ENCODE assay signal across 8 mouse cellular contexts in genomic region chr2:167765072-167765800, GRCm38 (mm10).
A peak's percentile ranks its signal among the peaks of the same experiment; 100 is the strongest.
DNase-seq lines count a peak whose midpoint lies in the region; ATAC-seq and TF ChIP-seq lines count a peak whose summit lies in the region.

No protein-coding gene starts in this region.

- ATAC-seq in limb, embryonic 12.5 days (ENCODE audit: insufficient number of reproducible peaks, insufficient read depth, low FRiP score, low TSS enrichment, low read depth): peak; percentile 8; the same call in 1 of the 2 replicates
- ATAC-seq in midbrain, embryonic 11.5 days (ENCODE audit: low FRiP score): peak; percentile 33; the same call in 1 of the 2 replicates
- peak; percentile 75; the same call in 1 of the 2 replicates for ATAC-seq in stomach, embryonic 16.5 days (ENCODE audit: insufficient read depth, low FRiP score)

- H3K27me3 ChIP-seq in embryonic facial prominence, embryonic 10.5 days (replicated peaks; ENCODE audit: low read depth, poor library complexity, severe bottlenecking): no peaks in the 10 kb centered on the region
- H3K27me3 ChIP-seq in kidney, adult 2 months (replicated peaks; ENCODE audit: control insufficient read depth, insufficient read depth, low read length): no peaks in the 10 kb centered on the region
- no peaks in the 10 kb centered on the region for H3K27me3 ChIP-seq in limb, embryonic 12.5 days
- H3K27me3 ChIP-seq in midbrain, embryonic 11.5 days (ENCODE audit: control insufficient read depth, insufficient read depth, low read length): no peaks in the 10 kb centered on the region
- no peaks in the 10 kb centered on the region for H3K27me3 ChIP-seq in stomach, embryonic 16.5 days (ENCODE audit: control insufficient read depth, insufficient read depth, low read length)

- H3K36me3 ChIP-seq in embryonic facial prominence, embryonic 10.5 days (replicated peaks): no peaks in the 10 kb centered on the region
- H3K36me3 ChIP-seq in kidney, adult 2 months (ENCODE audit: control insufficient read depth, insufficient read depth, low read length): no peaks in the 10 kb centered on the region
- H3K36me3 ChIP-seq in limb, embryonic 12.5 days: no peaks in the 10 kb centered on the region
- no peaks in the 10 kb centered on the region for H3K36me3 ChIP-seq in midbrain, embryonic 11.5 days (ENCODE audit: control insufficient read depth, insufficient read depth, low read length)
- no peaks in the 10 kb centered on the region for H3K36me3 ChIP-seq in stomach, embryonic 16.5 days (ENCODE audit: control insufficient read depth, insufficient read depth, low read length)

- H3K4me1 ChIP-seq in embryonic facial prominence, embryonic 10.5 days: peaks cover 33% of the 10 kb centered on the region
- H3K4me1 ChIP-seq in kidney, adult 2 months (ENCODE audit: control insufficient read depth, insufficient read depth, low read length): peaks cover 22% of the 10 kb centered on the region
- peaks cover 8% of the 10 kb centered on the region for H3K4me1 ChIP-seq in limb, embryonic 12.5 days (replicated peaks)
- H3K4me1 ChIP-seq in midbrain, embryonic 11.5 days (ENCODE audit: control insufficient read depth, insufficient read depth, low read length): 0 out of 2 replicates have a peak, but pooled peaks cover 2% of the 10 kb centered on the region
- H3K4me1 ChIP-seq in stomach, embryonic 16.5 days (ENCODE audit: control insufficient read depth, insufficient read depth, low read length): peaks cover 21% of the 10 kb centered on the region

- no peak overlapping the region for H3K4me2 ChIP-seq in limb, embryonic 12.5 days
- H3K4me2 ChIP-seq in midbrain, embryonic 11.5 days: no peak overlapping the region
- H3K4me2 ChIP-seq in stomach, embryonic 16.5 days (ENCODE audit: low read depth, low read length): no peak overlapping the region; the same call in 1 of the 2 replicates

- no peaks in the 10 kb centered on the region for H3K9me3 ChIP-seq in embryonic facial prominence, embryonic 10.5 days
- no peaks in the 10 kb centered on the region for H3K9me3 ChIP-seq in limb, embryonic 12.5 days
- no peaks in the 10 kb centered on the region for H3K9me3 ChIP-seq in midbrain, embryonic 11.5 days (ENCODE audit: control insufficient read depth, low read length)
- H3K9me3 ChIP-seq in stomach, embryonic 16.5 days (replicated peaks; ENCODE audit: control insufficient read depth, low read length): no peaks in the 10 kb centered on the region

- H3K27ac ChIP-seq in embryonic facial prominence, embryonic 10.5 days (replicated peaks): peak overlapping the region; percentile 73
- H3K27ac ChIP-seq in kidney, adult 2 months (ENCODE audit: insufficient read depth, low read depth, low read length): peak overlapping the region; percentile 81
- H3K27ac ChIP-seq in limb, embryonic 12.5 days: no peak overlapping the region
- H3K27ac ChIP-seq in midbrain, embryonic 11.5 days (ENCODE audit: low read depth, low read length): no peak overlapping the region
- H3K27ac ChIP-seq in stomach, embryonic 16.5 days (ENCODE audit: low read length): peak overlapping the region; percentile 68

- DNase-seq in layer of hippocampus, adult 11-12 months (ENCODE audit: low spot score): peak; percentile 83
- no peak for DNase-seq in layer of hippocampus, adult 9-10 months (ENCODE audit: low spot score)
- DNase-seq in embryonic facial prominence, embryonic 10.5 days (ENCODE audit: low spot score): peak; percentile 66
- peak; percentile 100 for DNase-seq in heart, adult 11 months
- DNase-seq in kidney, adult 2 months: peak; percentile 99
- no peak for DNase-seq in midbrain, embryonic 11.5 days (ENCODE audit: low spot score, missing footprints)

- no peak overlapping the region for H3K4me3 ChIP-seq in embryonic facial prominence, embryonic 10.5 days
- no peak overlapping the region for H3K4me3 ChIP-seq in kidney, adult 2 months (ENCODE audit: insufficient read depth, low read depth, low read length)
- H3K4me3 ChIP-seq in limb, embryonic 12.5 days (replicated peaks): no peak overlapping the region
- H3K4me3 ChIP-seq in midbrain, embryonic 11.5 days (ENCODE audit: low read depth, low read length): no peak overlapping the region
- H3K4me3 ChIP-seq in stomach, embryonic 16.5 days (replicated peaks; ENCODE audit: low read length): no peak overlapping the region

- 0 out of 2 replicates have a peak overlapping the region, but pooled peaks have one; percentile 3 for H3K9ac ChIP-seq in limb, embryonic 12.5 days (replicated peaks)
- H3K9ac ChIP-seq in midbrain, embryonic 11.5 days (ENCODE audit: low read length): no peak overlapping the region; the same call in 1 of the 2 replicates
- peak overlapping the region; percentile 48 for H3K9ac ChIP-seq in stomach, embryonic 16.5 days (ENCODE audit: low read length)

- TF ChIP-seq CTCF in kidney, adult 2 months (conservative IDR thresholded peaks at IDR 0.05; ENCODE audit: insufficient read depth, insufficient read length, low read depth, low read length): no peak

- TF ChIP-seq POLR2A in kidney, adult 2 months (IDR thresholded peaks at IDR 0.05; ENCODE audit: low read depth, low read length): no peak

- 48% methylated on average over 22 of the region's 22 CpGs for WGBS in embryonic facial prominence, embryonic 10.5 days
- WGBS in kidney, adult 2 months: 19% methylated on average over 22 of the region's 22 CpGs
- WGBS in limb, embryonic 12.5 days: 45% methylated on average over 22 of the region's 22 CpGs
- WGBS in midbrain, embryonic 11.5 days: 60% methylated on average over 22 of the region's 22 CpGs
- 27% methylated on average over 22 of the region's 22 CpGs for WGBS in stomach, embryonic 16.5 days

Comparison
In these comparisons a context has a peak if more than half of its experiments do, and no peak if none do; other contexts are left out.
1. DNase-seq: peak in layer of hippocampus, adult 11-12 months (single experiment), embryonic facial prominence, embryonic 10.5 days (single experiment), heart, adult 11 months (single experiment) and kidney, adult 2 months (single experiment); none in layer of hippocampus, adult 9-10 months (single experiment) and midbrain, embryonic 11.5 days (single experiment).
2. H3K27ac ChIP-seq: peak in embryonic facial prominence, embryonic 10.5 days (single experiment), kidney, adult 2 months (single experiment) and stomach, embryonic 16.5 days (single experiment); none in limb, embryonic 12.5 days (single experiment) and midbrain, embryonic 11.5 days (single experiment).
3. ATAC-seq: peak in every context shown above with its lines; median percentile 75 in stomach, embryonic 16.5 days; 33 in midbrain, embryonic 11.5 days; 8 in limb, embryonic 12.5 days.